ENCODE assay signal across 8 mouse cellular contexts in the genomic region with DNA sequence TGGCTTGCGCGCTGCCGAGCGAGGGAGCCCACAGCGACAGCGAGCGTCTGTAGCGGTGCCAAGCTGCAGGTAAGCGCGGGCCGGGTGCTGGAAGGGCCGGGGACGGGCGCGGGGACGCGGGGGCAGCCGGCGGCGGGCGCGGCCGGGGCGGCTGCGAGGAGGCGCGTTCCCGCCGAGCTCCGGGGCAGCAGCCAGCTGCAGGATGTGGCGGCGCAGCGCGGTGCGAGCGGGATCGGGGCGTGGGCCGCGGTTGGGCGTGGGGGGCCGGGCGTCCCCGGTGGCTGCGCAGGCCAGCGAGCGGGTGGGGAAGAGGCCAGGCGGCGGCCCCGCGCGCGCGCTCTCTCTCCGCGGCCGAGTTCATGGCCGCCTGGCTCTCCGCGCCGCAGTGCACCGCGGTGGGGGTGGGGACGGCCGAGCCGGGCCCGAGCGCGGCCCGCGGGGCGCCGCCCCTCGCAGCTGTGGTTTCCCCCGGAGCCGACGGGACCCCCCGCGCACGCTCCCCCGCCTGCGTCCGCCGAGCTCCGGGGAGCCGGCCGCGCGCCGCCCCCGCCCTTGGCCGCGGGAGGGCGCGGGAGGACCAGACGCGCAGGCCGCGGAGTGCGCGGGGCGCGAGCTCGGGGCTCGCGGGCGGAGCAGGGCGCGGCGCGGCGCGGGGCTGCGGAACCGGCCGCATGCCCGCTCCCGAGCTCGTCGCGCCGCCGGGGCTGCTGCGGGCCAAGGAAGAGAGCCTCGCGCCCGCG. TPM values are rescaled to one million over a fixed set of nuclear protein-coding genes. Genes with fewer than 3 reads are reported as not detected.
DNase-seq lines count a peak whose midpoint lies in the region; ATAC-seq and TF ChIP-seq lines count a peak whose summit lies in the region.

No protein-coding gene starts in this region.

- WGBS in forebrain, embryonic 11.5 days: under 1% methylated on average over 65 of the region's 128 CpGs
- 0% methylated on average over 105 of the region's 128 CpGs for WGBS in heart, embryonic 16.5 days
- under 1% methylated on average over 97 of the region's 128 CpGs for WGBS in liver, embryonic 14.5 days (ENCODE audit: insufficient replicate concordance)
- 1% methylated on average over 79 of the region's 128 CpGs for WGBS in neural tube, embryonic 11.5 days
- WGBS in stomach, embryonic 15.5 days: under 1% methylated on average over 91 of the region's 128 CpGs

- dilution Hi-C loops in CH12.LX (cut with MboI; ENCODE audit: extremely low pct_ligation_motif_present, extremely low pct_unique_long_range_greater_than_20kb, low sequenced_read_pairs): no loop called here

- H3K9ac ChIP-seq in CH12.LX (ENCODE audit: insufficient read depth, low read depth): peak overlapping the region; percentile 98
- peak overlapping the region; percentile 95 for H3K9ac ChIP-seq in forebrain, embryonic 11.5 days (ENCODE audit: low read length)
- H3K9ac ChIP-seq in heart, embryonic 16.5 days (ENCODE audit: low read length): peak overlapping the region; percentile 91
- peak overlapping the region; percentile 98 for H3K9ac ChIP-seq in liver, embryonic 14.5 days (replicated peaks)
- H3K9ac ChIP-seq in neural tube, embryonic 11.5 days (ENCODE audit: low read length): peak overlapping the region; percentile 97
- H3K9ac ChIP-seq in stomach, embryonic 15.5 days: peak overlapping the region; percentile 83

- peaks cover 3 to 19% of the 10 kb centered on the region in 2 experiments; a peak in 3 of 4 replicates for H3K4me1 ChIP-seq in CH12.LX (ENCODE audit: control insufficient read depth in 1 of 2, insufficient read depth in 2 of 2)
- H3K4me1 ChIP-seq in forebrain, embryonic 11.5 days (replicated peaks; ENCODE audit: control insufficient read depth, insufficient read depth, low read length): peaks cover 6% of the 10 kb centered on the region; the same call in 1 of the 2 replicates
- H3K4me1 ChIP-seq in heart, embryonic 16.5 days (ENCODE audit: control insufficient read depth, insufficient read depth, low read length): peaks cover 14% of the 10 kb centered on the region
- peaks cover 7 to 13% of the 10 kb centered on the region in 2 experiments for H3K4me1 ChIP-seq in liver, embryonic 14.5 days (replicated peaks; ENCODE audit: control insufficient read depth in 2 of 2, insufficient read depth in 2 of 2, low read length in 1 of 2)
- H3K4me1 ChIP-seq in neural tube, embryonic 11.5 days (ENCODE audit: control insufficient read depth, insufficient read depth, low read length): peaks cover 5% of the 10 kb centered on the region; the same call in 1 of the 2 replicates
- H3K4me1 ChIP-seq in stomach, embryonic 15.5 days: peaks cover 7% of the 10 kb centered on the region; the same call in 1 of the 2 replicates

- 0 out of 4 replicates have a peak, but pooled peaks of 1 of the 2 experiments have one; percentile 15 for TF ChIP-seq CTCF in CH12.LX (conservative IDR thresholded peaks at IDR 0.05 in 1 of 2, IDR thresholded peaks at IDR 0.05 in 1 of 2; ENCODE audit: low read depth in 2 of 2, low read length in 2 of 2)
- TF ChIP-seq CTCF in liver, embryonic 14.5 days (IDR thresholded peaks at IDR 0.05; ENCODE audit: low read depth): no peak

- H3K36me3 ChIP-seq in CH12.LX (replicated peaks in 1 of 2; ENCODE audit: control insufficient read depth in 1 of 2, insufficient read depth in 1 of 2, low read length in 1 of 2): peaks cover 16 to 23% of the 10 kb centered on the region in 2 experiments
- H3K36me3 ChIP-seq in forebrain, embryonic 11.5 days (ENCODE audit: control insufficient read depth, insufficient read depth, low read length): peaks cover 6% of the 10 kb centered on the region; the same call in 1 of the 2 replicates
- peaks cover 17% of the 10 kb centered on the region for H3K36me3 ChIP-seq in heart, embryonic 16.5 days (ENCODE audit: control insufficient read depth, insufficient read depth)
- H3K36me3 ChIP-seq in liver, embryonic 14.5 days (replicated peaks; ENCODE audit: control insufficient read depth, insufficient read depth, low read depth): peaks cover 16% of the 10 kb centered on the region
- peaks cover 2% of the 10 kb centered on the region; the same call in 1 of the 2 replicates for H3K36me3 ChIP-seq in neural tube, embryonic 11.5 days (ENCODE audit: control insufficient read depth, insufficient read depth, low read length)
- H3K36me3 ChIP-seq in stomach, embryonic 15.5 days: peaks cover 10% of the 10 kb centered on the region

- peaks cover 17% of the 10 kb centered on the region for H3K79me2 ChIP-seq in CH12.LX (replicated peaks; ENCODE audit: control insufficient read depth, extremely low read depth, insufficient read depth, poor library complexity, severe bottlenecking)

- H3K9me3 ChIP-seq in CH12.LX (replicated peaks; ENCODE audit: low read length): no peaks in the 10 kb centered on the region
- H3K9me3 ChIP-seq in forebrain, embryonic 11.5 days (ENCODE audit: control insufficient read depth, low read length): no peaks in the 10 kb centered on the region
- H3K9me3 ChIP-seq in heart, embryonic 16.5 days (replicated peaks; ENCODE audit: control insufficient read depth, low read length): no peaks in the 10 kb centered on the region
- no peaks in the 10 kb centered on the region for H3K9me3 ChIP-seq in liver, embryonic 14.5 days (ENCODE audit: control insufficient read depth, low read length)
- no peaks in the 10 kb centered on the region for H3K9me3 ChIP-seq in neural tube, embryonic 11.5 days (ENCODE audit: control insufficient read depth, low read length)
- H3K9me3 ChIP-seq in stomach, embryonic 15.5 days: no peaks in the 10 kb centered on the region

- TF ChIP-seq EP300 in CH12.LX (IDR thresholded peaks at IDR 0.05; ENCODE audit: low read length): no peak
- TF ChIP-seq EP300 in liver, embryonic 14.5 days (IDR thresholded peaks at IDR 0.05; ENCODE audit: low read depth): no peak

- no peaks in the 10 kb centered on the region for H3K27me3 ChIP-seq in CH12.LX (replicated peaks)
- H3K27me3 ChIP-seq in forebrain, embryonic 11.5 days (ENCODE audit: control insufficient read depth, insufficient read depth, low read length): no peaks in the 10 kb centered on the region
- H3K27me3 ChIP-seq in heart, embryonic 16.5 days (ENCODE audit: control insufficient read depth, insufficient read depth, low read length): no peaks in the 10 kb centered on the region
- H3K27me3 ChIP-seq in liver, embryonic 14.5 days (ENCODE audit: control insufficient read depth, insufficient read depth, low read length): no peaks in the 10 kb centered on the region
- no peaks in the 10 kb centered on the region for H3K27me3 ChIP-seq in neural tube, embryonic 11.5 days (ENCODE audit: control insufficient read depth, insufficient read depth, low read length)
- H3K27me3 ChIP-seq in stomach, embryonic 15.5 days (replicated peaks): no peaks in the 10 kb centered on the region

- peak; percentile 77 for ATAC-seq in forebrain, embryonic 11.5 days (replicated peaks; ENCODE audit: low FRiP score)
- peak; percentile 65 for ATAC-seq in heart, embryonic 16.5 days (replicated peaks; ENCODE audit: extremely low read depth, insufficient read depth, low FRiP score)
- peak; percentile 71 for ATAC-seq in liver, embryonic 14.5 days (ENCODE audit: insufficient read depth)
- peak; percentile 71 for ATAC-seq in neural tube, embryonic 11.5 days (ENCODE audit: insufficient read depth, low FRiP score, low TSS enrichment)
- peak; percentile 66 for ATAC-seq in stomach, embryonic 15.5 days (ENCODE audit: insufficient read depth, low FRiP score, low read depth)

- H3K27ac ChIP-seq in CH12.LX (ENCODE audit: insufficient read depth, low read depth): peak overlapping the region; percentile 99
- peak overlapping the region; percentile 99 for H3K27ac ChIP-seq in forebrain, embryonic 11.5 days (ENCODE audit: low read depth, low read length)
- H3K27ac ChIP-seq in heart, embryonic 16.5 days (ENCODE audit: low read length): peak overlapping the region; percentile 99
- H3K27ac ChIP-seq in liver, embryonic 14.5 days: peak overlapping the region; percentile 94
- H3K27ac ChIP-seq in neural tube, embryonic 11.5 days (ENCODE audit: low read depth, low read length): peak overlapping the region; percentile 99
- H3K27ac ChIP-seq in stomach, embryonic 15.5 days: peak overlapping the region; percentile 100

- in situ Hi-C loops in CH12.LX (cut with MboI; ENCODE audit: low pct_ligation_motif_present, low pct_unique_long_range_greater_than_20kb, low sequenced_read_pairs): no loop called here

- TF ChIP-seq POLR2A in CH12.LX (IDR thresholded peaks at IDR 0.05; ENCODE audit: low read depth, low read length): no peak

- H3K4me3 ChIP-seq in CH12.LX (replicated peaks in 1 of 3; ENCODE audit: low read depth in 2 of 3, low read length in 2 of 3, poor library complexity in 1 of 3): peak overlapping the region; percentile 80 to 100 (median 83)
- H3K4me3 ChIP-seq in forebrain, embryonic 11.5 days (ENCODE audit: low read depth, low read length): peak overlapping the region; percentile 80
- peak overlapping the region; percentile 72 for H3K4me3 ChIP-seq in heart, embryonic 16.5 days (ENCODE audit: low read length)
- peak overlapping the region; percentile 62 to 96 for H3K4me3 ChIP-seq in liver, embryonic 14.5 days (ENCODE audit: insufficient read depth in 1 of 2, low read depth in 2 of 2, low read length in 2 of 2)
- peak overlapping the region; percentile 85 for H3K4me3 ChIP-seq in neural tube, embryonic 11.5 days (ENCODE audit: low read depth, low read length)
- peak overlapping the region; percentile 77 for H3K4me3 ChIP-seq in stomach, embryonic 15.5 days (replicated peaks)

- 0 out of 2 replicates have a peak overlapping the region, but pooled peaks have one; percentile 99 for H3K4me2 ChIP-seq in CH12.LX (ENCODE audit: insufficient read depth, low read depth, poor library complexity, severe bottlenecking)
- peak overlapping the region; percentile 71 for H3K4me2 ChIP-seq in forebrain, embryonic 11.5 days (ENCODE audit: low read depth, low read length, severe bottlenecking)
- peak overlapping the region; percentile 92 for H3K4me2 ChIP-seq in heart, embryonic 16.5 days (ENCODE audit: low read depth, low read length)
- H3K4me2 ChIP-seq in liver, embryonic 14.5 days (ENCODE audit: low read depth): peak overlapping the region; percentile 98
- peak overlapping the region; percentile 86 for H3K4me2 ChIP-seq in neural tube, embryonic 11.5 days (ENCODE audit: low read depth)
- peak overlapping the region; percentile 82 for H3K4me2 ChIP-seq in stomach, embryonic 15.5 days

- peak; percentile 22 for DNase-seq in CH12.LX (ENCODE audit: extremely low read depth)
- DNase-seq in c-Kit-positive CD71-positive TER-119-negative erythroid progenitor cells, embryonic 14.5 days (ENCODE audit: low read depth): peak; percentile 44
- peak; percentile 89 for DNase-seq in forebrain, embryonic 11.5 days (ENCODE audit: low spot score)
- DNase-seq in kidney, postnatal 36 days: peak; percentile 72 to 87
- DNase-seq in liver, embryonic 14.5 days (ENCODE audit: low read depth in 3 of 3, low spot score in 3 of 3): peak; percentile 55 to 64 (median 57)
- peak; percentile 83 for DNase-seq in neural tube, embryonic 11.5 days (ENCODE audit: low spot score)

- no peak for TF ChIP-seq RAD21 in CH12.LX (IDR thresholded peaks at IDR 0.05; ENCODE audit: low read depth, low read length)

RNA-seq across cellular contexts. Expression of a gene that starts 0.5 kb away (rescaled TPM):
- total RNA-seq in CH12.LX (2012; rRNA removed) (6.0 and 6.9 TPM in 2 replicates), CH12.LX (2014; rRNA removed) (9.4 and 10.1 TPM in 2 replicates)
- polyA plus RNA-seq in CH12.LX (2012; ENCODE audit: insufficient read length, low read depth): 7.1 and 8.8 TPM in 2 replicates
- 39.6 TPM in 2 replicates for polyA plus RNA-seq in forebrain, embryonic 11.5 days (2014; fragmentation: Nextera tagmentation; extraction: Ambion mirVana)
- 12.7 and 13.9 TPM in 2 replicates for polyA plus RNA-seq in heart, embryonic 16.5 days (2015; fragmentation: Nextera tagmentation; extraction: Ambion mirVana)
- polyA plus RNA-seq in liver, embryonic 14.5 days (2012; rRNA removed): 4.1 and 5.3 TPM in 2 replicates
- 7.6 and 7.8 TPM in 2 replicates for polyA plus RNA-seq in liver, embryonic 14.5 days (2014; fragmentation: Nextera tagmentation; extraction: Ambion mirVana)
- polyA plus RNA-seq in neural tube, embryonic 11.5 days (2014; fragmentation: Nextera tagmentation; extraction: Ambion mirVana): 29.2 and 29.7 TPM in 2 replicates
- 18.4 and 19.0 TPM in 2 replicates for polyA plus RNA-seq in stomach, embryonic 15.5 days (2015; fragmentation: Nextera tagmentation; extraction: Ambion mirVana)

RNA-seq across cellular contexts. Expression of a gene that starts 55.8 kb away (rescaled TPM):
- total RNA-seq in CH12.LX (2012; rRNA removed): not detected in 2 replicates
- not detected in 2 replicates for total RNA-seq in CH12.LX (2014; rRNA removed)
- polyA plus RNA-seq in CH12.LX (2012; ENCODE audit: insufficient read length, low read depth): not detected in 2 replicates
- 0.08 TPM in 1 of 2 replicates, not detected in the other for polyA plus RNA-seq in forebrain, embryonic 11.5 days (2014; fragmentation: Nextera tagmentation; extraction: Ambion mirVana)
- 0.05 TPM in 1 of 2 replicates, not detected in the other for polyA plus RNA-seq in heart, embryonic 16.5 days (2015; fragmentation: Nextera tagmentation; extraction: Ambion mirVana)
- polyA plus RNA-seq in liver, embryonic 14.5 days (2012; rRNA removed): not detected in 2 replicates
- polyA plus RNA-seq in liver, embryonic 14.5 days (2014; fragmentation: Nextera tagmentation; extraction: Ambion mirVana): not detected in 2 replicates
- 0.27 and 0.32 TPM in 2 replicates for polyA plus RNA-seq in neural tube, embryonic 11.5 days (2014; fragmentation: Nextera tagmentation; extraction: Ambion mirVana)
- polyA plus RNA-seq in stomach, embryonic 15.5 days (2015; fragmentation: Nextera tagmentation; extraction: Ambion mirVana): not detected in 2 replicates

Comparison
In these comparisons a context has a peak if more than half of its experiments do, and no peak if none do; other contexts are left out.
1. Peak in every context shown above with its lines: DNase-seq, ATAC-seq, H3K4me3 ChIP-seq and H3K27ac ChIP-seq.
2. DNase-seq: peak in every context shown above with its lines; median percentile 89 in forebrain, embryonic 11.5 days; 83 in neural tube, embryonic 11.5 days; 80 in kidney, postnatal 36 days; 57 in liver, embryonic 14.5 days; 44 in c-Kit-positive CD71-positive TER-119-negative erythroid progenitor cells, embryonic 14.5 days; 22 in CH12.LX.